Mouse (Mus musculus) kidney, postnatal 36 days (tissue): Measurements from ENCODE around the gene Rtl6.

Experiments
- DNase-seq, 2 experiments: peaks; one replicate each; pipeline ENCODE4 v3.0.0; 2021 to 2022; ENCODE audit warnings: mixed read lengths in 2 of 2

Gene Rtl6

GRCm38 (mm10) chr15:84536611-84537010, 21.0 kb downstream of the Rtl6 start:
- DNase-seq: no peak

GRCm38 (mm10) chr15:84535953-84536352, 21.7 kb downstream of the Rtl6 start:
- DNase-seq: peak in 1 of 2 experiments; percentile 57

- DNase-seq: no peak
These were observed 25.4 kb downstream of the Rtl6 start for GRCm38 (mm10) chr15:84532211-84532610.

GRCm38 (mm10) chr15:84531535-84531934, 26.1 kb downstream of the Rtl6 start:
- no peak for DNase-seq

GRCm38 (mm10) chr15:84526921-84527320, 30.7 kb downstream of the Rtl6 start:
- no peak for DNase-seq

- no peak for DNase-seq
These were observed 32.3 kb downstream of the Rtl6 start for GRCm38 (mm10) chr15:84525222-84525883.

GRCm38 (mm10) chr15:84522953-84523689, 34.5 kb downstream of the Rtl6 start:
- no peak for DNase-seq

GRCm38 (mm10) chr15:84521486-84521885, 36.1 kb downstream of the Rtl6 start:
- DNase-seq: no peak

- DNase-seq: no peak
These were observed 39.1 kb downstream of the Rtl6 start for GRCm38 (mm10) chr15:84518540-84518939.

- DNase-seq: peak; percentile 61 to 76
These were observed 44.9 kb downstream of the Rtl6 start for GRCm38 (mm10) chr15:84512626-84513296.

GRCm38 (mm10) chr15:84509981-84510380, 47.6 kb downstream of the Rtl6 start:
- DNase-seq: peak in 1 of 2 experiments; percentile 5

GRCm38 (mm10) chr15:84509161-84509560, 48.5 kb downstream of the Rtl6 start:
- no peak for DNase-seq

- DNase-seq: no peak
These were observed 51.6 kb downstream of the Rtl6 start for GRCm38 (mm10) chr15:84506026-84506425.

- DNase-seq: no peak
These were observed 52.7 kb downstream of the Rtl6 start for GRCm38 (mm10) chr15:84504895-84505294.
